Mouse (Mus musculus) neural tube, embryonic 14.5 days (tissue): ENCODE measurements around the gene Adamts9. TPM values are rescaled to one million over a fixed set of nuclear protein-coding genes. Genes with fewer than 3 reads are reported as not detected.

Experiments
- ATAC-seq: fragments of 200-750 bp; cut with Nextera tagmentation; 2 replicates; pipeline ENCODE4 v1.8.0; 2017; ENCODE audit warnings: low read depth, mild to moderate bottlenecking, moderate TSS enrichment, moderate library complexity
- H3K27ac ChIP-seq: fragments of 300-500 bp; sonication (generic); 2 replicates; pipeline ENCODE4 v1.5.1; 2014; ENCODE audit warnings: low read depth, mild to moderate bottlenecking, control low read depth, low read length, moderate library complexity, mixed read lengths
- H3K27me3 ChIP-seq: fragments of 300-500 bp; sonication (generic); 2 replicates; pipeline ENCODE4 v1.6.1; 2014; ENCODE audit warnings: low read length; ENCODE audit not compliant: control insufficient read depth, insufficient read depth
- H3K36me3 ChIP-seq: fragments of 300-500 bp; sonication (generic); 2 replicates; pipeline ENCODE4 v1.6.1; 2014; ENCODE audit warnings: low read length, mixed read lengths; ENCODE audit not compliant: control insufficient read depth, insufficient read depth
- H3K4me1 ChIP-seq: fragments of 300-500 bp; sonication (generic); 2 replicates; pipeline ENCODE4 v1.6.1; 2014; ENCODE audit warnings: low read length; ENCODE audit not compliant: control insufficient read depth, insufficient read depth
- H3K4me2 ChIP-seq: fragments of 300-500 bp; sonication (generic); 2 replicates; pipeline ENCODE4 v1.6.1; 2014; ENCODE audit warnings: mild to moderate bottlenecking, low read depth, low read length, control low read depth
- H3K4me3 ChIP-seq: fragments of 300-500 bp; sonication (generic); 2 replicates; pipeline ENCODE4 v1.5.1; 2014; ENCODE audit warnings: low read depth, low read length, control low read depth, mixed read lengths
- H3K9ac ChIP-seq: fragments of 300-500 bp; sonication (generic); replicated peaks from 2 replicates; pipeline ENCODE4 v1.6.1; 2014; ENCODE audit warnings: low read depth, mild to moderate bottlenecking, control low read depth, low read length, mixed read lengths
- H3K9me3 ChIP-seq: fragments of 300-500 bp; sonication (generic); 2 replicates; pipeline ENCODE4 v1.6.1; 2016; ENCODE audit warnings: low read length; ENCODE audit not compliant: control insufficient read depth
- WGBS: fragments of 180-500 bp; shearing (Covaris S2); extraction: QIAGEN DNeasy Blood & Tissue Kit; methylation state at CpG from one replicate; pipeline ENCODE4 v1.1.7; 2014; 5-methylcytosine and 5-hydroxymethylcytosine counted together
- polyA plus RNA-seq: library from polyadenylated mRNA; unstranded; fragments of >200 nt; fragmentation: Nextera tagmentation; extraction: Ambion mirVana; gene quantifications from 2 replicates; pipeline ENCODE4 v1.2.1, GENCODE M21; 2014

Gene Adamts9
- polyA plus RNA-seq, 1 experiment from 2014 or later: 1.5 TPM

DNA sequence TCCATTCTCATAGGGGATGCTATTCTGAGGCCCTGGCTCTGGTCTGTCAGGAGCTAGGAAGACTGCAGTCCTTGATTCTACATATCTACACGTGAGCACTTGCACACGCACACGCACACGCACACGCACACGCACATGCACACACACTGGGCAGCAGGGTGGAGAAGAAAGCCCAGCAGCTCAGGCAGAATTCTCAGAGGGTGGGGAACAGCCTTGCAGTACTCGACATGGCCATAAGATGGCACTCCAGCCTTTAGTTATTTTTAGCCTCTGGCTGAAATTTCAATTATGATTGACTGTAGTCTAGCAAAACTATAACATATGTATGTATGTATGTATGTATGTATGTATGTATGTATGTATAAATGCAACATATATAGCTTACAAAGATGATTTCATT lies 158.5 kb downstream of the Adamts9 start:
- H3K4me1 ChIP-seq: no peaks in the 10 kb centered on the region
- WGBS: 9% methylated on average over 7 of the region's 7 CpGs
- H3K27me3 ChIP-seq: peaks cover 3% of the 10 kb centered on the region
- no peak overlapping the region for H3K4me3 ChIP-seq
- no peak overlapping the region for H3K4me2 ChIP-seq
- H3K9me3 ChIP-seq: no peaks in the 10 kb centered on the region
- 0 out of 2 replicates have a peak, but pooled peaks have one; percentile 42 for ATAC-seq
- no peaks in the 10 kb centered on the region for H3K36me3 ChIP-seq
- H3K9ac ChIP-seq: no peak overlapping the region
- no peak overlapping the region for H3K27ac ChIP-seq

DNA sequence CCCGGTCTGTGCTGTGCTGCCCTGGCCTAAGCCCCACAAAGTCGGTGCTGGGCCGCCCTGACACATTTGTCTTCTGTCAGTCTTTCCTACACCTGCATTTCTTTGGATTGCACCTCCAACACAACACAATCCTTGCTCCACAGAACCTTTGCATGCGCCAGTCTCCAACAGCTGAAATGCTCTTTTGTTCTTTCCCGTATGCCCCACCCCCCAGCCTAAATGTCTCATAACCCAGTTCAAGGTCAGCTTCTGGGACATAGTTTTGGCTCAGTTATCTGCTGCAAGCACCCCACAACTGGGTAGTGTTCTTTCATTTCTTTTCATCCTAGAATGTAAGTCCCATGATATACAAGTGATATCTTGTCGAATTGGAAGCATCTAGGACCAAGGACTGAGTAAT lies 161.8 kb downstream of the Adamts9 start:
- no peak overlapping the region for H3K4me3 ChIP-seq
- H3K36me3 ChIP-seq: no peaks in the 10 kb centered on the region
- peaks cover 3% of the 10 kb centered on the region for H3K27me3 ChIP-seq
- no peak overlapping the region for H3K9ac ChIP-seq
- 83% methylated on average over 6 of the region's 6 CpGs for WGBS
- H3K27ac ChIP-seq: no peak overlapping the region
- no peak overlapping the region for H3K4me2 ChIP-seq
- H3K4me1 ChIP-seq: no peaks in the 10 kb centered on the region
- no peak for ATAC-seq
- H3K9me3 ChIP-seq: no peaks in the 10 kb centered on the region

DNA sequence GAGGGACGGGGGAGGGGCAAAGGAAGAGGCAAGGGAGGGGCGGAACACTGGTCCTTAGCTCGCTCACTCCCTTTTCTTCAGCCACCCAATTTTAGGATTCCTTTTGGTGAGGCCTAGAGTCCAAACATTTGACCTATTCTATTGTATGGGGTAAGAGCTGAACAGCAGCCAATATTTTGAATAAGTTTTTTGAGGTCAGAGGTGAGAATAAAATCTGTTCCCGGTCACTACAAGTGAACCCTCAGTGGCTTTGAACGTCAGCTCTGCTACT lies 163.4 kb downstream of the Adamts9 start:
- H3K27me3 ChIP-seq: no peaks in the 10 kb centered on the region
- no peaks in the 10 kb centered on the region for H3K9me3 ChIP-seq
- no peak overlapping the region for H3K4me2 ChIP-seq
- WGBS: 51% methylated on average over 5 of the region's 5 CpGs
- no peaks in the 10 kb centered on the region for H3K36me3 ChIP-seq
- no peak overlapping the region for H3K4me3 ChIP-seq
- no peak overlapping the region for H3K9ac ChIP-seq
- no peaks in the 10 kb centered on the region for H3K4me1 ChIP-seq
- ATAC-seq: no peak
- no peak overlapping the region for H3K27ac ChIP-seq

DNA sequence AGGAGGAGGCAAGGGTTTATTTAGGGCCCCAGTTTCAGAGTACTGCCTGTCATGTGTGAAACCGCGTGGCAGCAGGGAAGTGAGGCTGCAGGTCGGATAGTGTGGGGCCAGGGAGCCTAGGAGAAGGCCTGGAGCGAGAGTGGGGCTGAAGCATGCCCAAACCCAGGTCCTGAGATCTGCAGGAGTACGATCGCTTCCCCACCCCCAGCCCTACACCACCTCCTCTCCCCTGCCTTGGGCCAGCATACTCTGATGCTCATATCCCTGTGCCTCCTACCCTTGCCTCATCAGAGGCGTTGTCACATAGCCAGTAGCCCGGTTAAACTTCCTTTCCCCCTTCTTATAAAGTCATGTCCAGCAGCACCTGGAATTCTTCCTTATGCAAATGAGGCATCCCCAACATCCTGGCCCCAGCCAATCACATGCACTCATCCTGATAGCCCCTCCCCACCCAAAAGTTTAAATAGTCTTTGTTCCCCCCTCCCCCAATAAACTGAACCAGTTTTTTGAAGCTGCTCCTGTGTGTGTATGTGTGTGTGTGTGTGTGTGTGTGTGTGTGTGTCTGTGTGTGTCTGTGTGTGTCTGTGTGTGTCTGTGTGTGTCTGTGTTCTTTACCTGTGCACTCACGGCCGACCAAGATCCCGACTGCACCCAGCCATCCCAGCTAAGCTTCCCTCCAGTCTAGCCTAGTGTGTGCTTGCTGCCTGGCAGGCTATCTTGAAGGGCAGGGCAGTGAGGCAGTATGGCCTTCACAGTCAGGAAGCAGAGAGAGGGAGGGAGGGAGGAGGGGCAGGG lies 164.0 kb downstream of the Adamts9 start:
- Histone ChIP-seq H3K27me3 (no peaks in the 10 kb centered on the region), H3K4me1 (no peaks in the 10 kb centered on the region), H3K36me3 (no peaks in the 10 kb centered on the region), H3K9me3 (no peaks in the 10 kb centered on the region), H3K9ac (no peak overlapping the region), H3K27ac (no peak overlapping the region), H3K4me2 (no peak overlapping the region), H3K4me3 (no peak overlapping the region)
- no peak for ATAC-seq
- 78% methylated on average over 11 of the region's 11 CpGs for WGBS

DNA sequence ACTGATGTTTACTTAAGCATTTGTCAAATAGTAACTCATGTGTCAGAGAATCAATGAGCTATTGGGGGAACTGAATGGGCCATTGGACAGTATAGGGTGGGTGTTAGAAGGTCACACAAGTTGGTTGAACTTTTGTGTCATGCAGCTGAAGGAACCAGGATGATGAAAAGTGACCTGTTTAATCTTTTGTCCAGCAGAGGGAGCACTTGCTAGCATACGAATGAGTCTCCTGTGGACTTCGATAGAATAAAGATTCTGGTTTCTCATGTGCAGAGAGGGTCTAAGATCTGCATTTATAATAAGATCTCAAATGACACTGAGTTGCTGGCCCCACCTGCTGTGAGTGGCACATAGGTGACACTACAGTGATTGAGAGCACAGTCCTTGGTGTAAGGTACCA lies 166.9 kb downstream of the Adamts9 start:
- H3K4me3 ChIP-seq: no peak overlapping the region
- H3K4me2 ChIP-seq: no peak overlapping the region
- H3K36me3 ChIP-seq: no peaks in the 10 kb centered on the region
- no peak for ATAC-seq
- no peaks in the 10 kb centered on the region for H3K27me3 ChIP-seq
- WGBS: 15% methylated on average over 2 of the region's 2 CpGs
- H3K4me1 ChIP-seq: no peaks in the 10 kb centered on the region
- no peak overlapping the region for H3K27ac ChIP-seq
- H3K9ac ChIP-seq: no peak overlapping the region
- no peaks in the 10 kb centered on the region for H3K9me3 ChIP-seq

DNA sequence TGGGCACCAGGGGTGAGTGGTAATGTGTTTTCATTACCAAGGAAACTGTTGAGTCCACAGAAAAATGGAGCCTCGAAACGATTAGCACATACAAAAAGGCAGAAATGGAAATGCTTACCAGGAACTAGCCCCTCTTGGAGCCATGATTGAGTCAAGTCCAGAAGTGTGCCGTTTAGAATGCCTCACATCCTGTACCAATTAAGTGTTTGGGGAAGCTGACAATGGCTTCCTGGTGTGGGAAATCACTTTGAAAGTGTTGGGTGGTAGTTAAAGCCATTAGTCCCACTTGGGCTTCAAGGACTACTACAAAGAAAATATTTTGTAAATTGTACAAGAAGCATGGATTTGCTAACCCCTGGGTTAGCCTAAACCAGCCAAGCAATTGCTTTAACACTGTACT lies 180.9 kb downstream of the Adamts9 start:
- Histone ChIP-seq H3K36me3 (no peaks in the 10 kb centered on the region), H3K27ac (no peak overlapping the region), H3K4me3 (no peak overlapping the region), H3K9ac (no peak overlapping the region), H3K9me3 (no peaks in the 10 kb centered on the region), H3K4me2 (no peak overlapping the region), H3K4me1 (no peaks in the 10 kb centered on the region), H3K27me3 (no peaks in the 10 kb centered on the region)
- 21% methylated on average over 3 of the region's 3 CpGs for WGBS
- ATAC-seq: no peak

DNA sequence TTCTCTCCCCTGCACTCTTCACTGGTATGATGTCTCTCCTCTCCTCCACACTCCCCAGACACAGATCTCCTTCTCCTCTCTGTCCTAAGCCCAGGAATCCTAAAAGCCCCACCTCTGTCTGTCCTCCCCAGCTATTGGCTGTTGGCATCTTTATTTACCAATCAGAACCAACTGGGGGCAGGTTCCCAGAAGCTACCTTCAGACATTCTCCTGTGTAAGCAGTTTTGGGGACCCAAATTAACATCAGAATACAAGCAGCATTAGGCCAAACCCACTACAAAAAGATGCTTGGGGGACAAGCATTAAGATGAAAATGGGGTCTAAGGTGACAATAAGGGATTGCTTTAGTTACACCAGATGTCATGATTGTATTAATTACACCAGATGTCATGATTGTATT lies 183.7 kb downstream of the Adamts9 start:
- Histone ChIP-seq H3K27ac (no peak overlapping the region), H3K4me3 (no peak overlapping the region), H3K36me3 (no peaks in the 10 kb centered on the region), H3K4me1 (no peaks in the 10 kb centered on the region), H3K27me3 (no peaks in the 10 kb centered on the region), H3K9ac (no peak overlapping the region), H3K9me3 (no peaks in the 10 kb centered on the region), H3K4me2 (no peak overlapping the region)
- no peak for ATAC-seq

DNA sequence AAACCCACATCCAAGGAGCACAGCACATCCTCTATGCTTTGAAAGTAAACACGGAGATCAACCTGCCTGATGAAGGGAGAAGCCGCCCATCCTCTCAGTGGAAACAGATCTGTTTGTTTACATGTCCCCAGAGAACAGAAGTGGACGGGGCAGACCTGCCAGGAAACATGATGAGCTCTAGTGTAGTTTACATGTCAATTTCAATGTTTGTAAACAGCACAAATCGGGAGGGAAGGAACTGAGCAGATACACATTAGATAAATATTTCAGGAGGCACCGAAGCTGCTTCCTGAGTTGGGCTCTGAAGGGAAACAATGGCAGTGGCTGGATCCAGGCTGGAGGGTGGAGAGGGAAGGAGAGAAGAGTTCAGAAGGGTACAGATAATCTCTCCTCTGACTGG lies 187.5 kb downstream of the Adamts9 start:
- Histone ChIP-seq H3K4me3 (no peak overlapping the region), H3K4me2 (no peak overlapping the region), H3K4me1 (no peaks in the 10 kb centered on the region), H3K9ac (no peak overlapping the region), H3K27me3 (no peaks in the 10 kb centered on the region), H3K36me3 (no peaks in the 10 kb centered on the region), H3K27ac (no peak overlapping the region), H3K9me3 (no peaks in the 10 kb centered on the region)
- 53% methylated on average over 5 of the region's 5 CpGs for WGBS
- no peak for ATAC-seq

DNA sequence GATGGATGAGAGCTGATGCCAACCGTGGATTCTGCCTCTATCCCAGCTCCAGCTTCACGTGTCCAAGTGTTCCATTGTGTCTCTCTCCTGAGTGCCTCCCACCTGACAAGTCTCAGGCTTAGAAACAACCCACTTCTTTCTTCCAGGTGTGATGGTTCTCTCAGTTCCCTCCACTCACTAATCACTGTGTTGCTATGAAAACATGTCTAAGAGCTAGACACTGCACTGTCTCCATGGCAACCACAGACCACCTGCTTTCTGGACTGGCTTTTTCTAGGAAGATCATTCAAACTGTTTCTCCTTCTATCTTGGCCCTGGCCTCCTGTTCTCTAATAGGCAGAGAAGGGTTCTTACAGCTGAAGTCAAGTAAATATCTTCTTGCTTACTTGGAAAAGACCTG lies 190.6 kb downstream of the Adamts9 start:
- WGBS: 94% methylated on average over 2 of the region's 2 CpGs
- Histone ChIP-seq H3K4me1 (no peaks in the 10 kb centered on the region), H3K27me3 (no peaks in the 10 kb centered on the region), H3K27ac (no peak overlapping the region), H3K4me2 (no peak overlapping the region), H3K36me3 (no peaks in the 10 kb centered on the region), H3K9me3 (no peaks in the 10 kb centered on the region), H3K9ac (no peak overlapping the region), H3K4me3 (no peak overlapping the region)
- ATAC-seq: no peak
